Mouse (Mus musculus) frontal cortex, postnatal 10 days (tissue): ENCODE data around the gene Tinf2.

Experiments
- DNase-seq, 2 experiments: peaks; one replicate each; pipeline ENCODE4 v3.0.0; 2022; ENCODE audit warnings: low spot score in 2 of 2, mixed read lengths in 1 of 2

Gene Tinf2

GRCm38 (mm10) chr14:55681160-55682117, at the start of gene Tinf2:
Gene Tinf2, minus strand, starts transcription at chr14:55681820.
- DNase-seq = peak; percentile 93 to 96

GRCm38 (mm10) chr14:55730531-55731032, 49.0 kb upstream of the Tinf2 start:
- no peak for DNase-seq

- no peak for DNase-seq
Observed at GRCm38 (mm10) chr14:55730116-55730515, 48.5 kb upstream of the Tinf2 start.

GRCm38 (mm10) chr14:55727889-55728685, 46.5 kb upstream of the Tinf2 start:
- DNase-seq = no peak

GRCm38 (mm10) chr14:55726261-55726660, 44.6 kb upstream of the Tinf2 start:
- DNase-seq = no peak

- DNase-seq = no peak
Observed at GRCm38 (mm10) chr14:55724411-55724871, 42.8 kb upstream of the Tinf2 start.

GRCm38 (mm10) chr14:55723433-55723832, 41.8 kb upstream of the Tinf2 start:
- no peak for DNase-seq

- no peak for DNase-seq
Observed at GRCm38 (mm10) chr14:55722438-55722945, 40.9 kb upstream of the Tinf2 start.

- DNase-seq = peak; percentile 88 to 90
Observed at GRCm38 (mm10) chr14:55721700-55722437, 40.2 kb upstream of the Tinf2 start, which contains the start of gene Rabggta. Gene Rabggta, minus strand, starts transcription at chr14:55722263.

GRCm38 (mm10) chr14:55721076-55721475, 39.5 kb upstream of the Tinf2 start:
- DNase-seq = no peak

GRCm38 (mm10) chr14:55720666-55721065, 39.0 kb upstream of the Tinf2 start:
- DNase-seq = no peak

GRCm38 (mm10) chr14:55719737-55720136, 38.1 kb upstream of the Tinf2 start:
- DNase-seq = no peak

GRCm38 (mm10) chr14:55716884-55717283, 35.3 kb upstream of the Tinf2 start:
- DNase-seq = no peak

GRCm38 (mm10) chr14:55716271-55716670, 34.7 kb upstream of the Tinf2 start:
- DNase-seq = no peak

- no peak for DNase-seq
Observed at GRCm38 (mm10) chr14:55714893-55715292, 33.3 kb upstream of the Tinf2 start.

GRCm38 (mm10) chr14:55713729-55714122, 32.1 kb upstream of the Tinf2 start, which contains the start of gene Tgm1:
Gene Tgm1, minus strand, starts transcription at chr14:55713926.
- DNase-seq = no peak

GRCm38 (mm10) chr14:55713007-55713728, 31.5 kb upstream of the Tinf2 start:
- DNase-seq = no peak

- DNase-seq = no peak
Observed at GRCm38 (mm10) chr14:55711786-55712185, 30.2 kb upstream of the Tinf2 start.

GRCm38 (mm10) chr14:55709509-55709908, 27.9 kb upstream of the Tinf2 start:
- no peak for DNase-seq

GRCm38 (mm10) chr14:55707397-55707796, 25.8 kb upstream of the Tinf2 start:
- no peak for DNase-seq
